Mouse (Mus musculus) C2C12 (cell line): ENCODE measurements around the gene Ano6.

Experiments used
- CTCF ChIP-seq: IDR thresholded peaks from one replicate; pipeline ENCODE4 v1.5.1; 2011; ENCODE audit not compliant: control insufficient read depth, insufficient read depth, insufficient read length
- MAX ChIP-seq: IDR thresholded peaks from one replicate; pipeline ENCODE4 v1.6.1; 2011; ENCODE audit warnings: mild to moderate bottlenecking, control low read depth
- MYOD1 ChIP-seq: IDR thresholded peaks from one replicate; pipeline ENCODE4 v1.6.1; 2011; ENCODE audit warnings: low read depth; ENCODE audit not compliant: control insufficient read depth, insufficient read length

- no peak for TF ChIP-seq CTCF
- no peak for TF ChIP-seq MYOD1
- TF ChIP-seq MAX, result no peak
Measured at GRCm38 (mm10) chr15:95759857-95760256, 30.8 kb upstream of the Ano6 start.
